Mouse (Mus musculus): Measurements from ENCODE around the gene Hcn2. TPM values are rescaled to one million over a fixed set of nuclear protein-coding genes. Genes with fewer than 3 reads are reported as not detected.
"Not testable (repeated sequence)": the region's sequence is repeated elsewhere in the genome, so short reads cannot be mapped to it uniquely, and the experiment has no call there.

The Hcn2 gene
- polyA plus RNA-seq, 1 experiment from 2014 or later: 0.20 TPM

GRCm38 (mm10) chr10:79755854-79756253, 39.4 kb downstream of the Hcn2 start:
- 74% methylated on average over 3 of the region's 3 CpGs for WGBS

GRCm38 (mm10) chr10:79756660-79757059, 40.2 kb downstream of the Hcn2 start:
- no peak overlapping the region for H3K4me2 ChIP-seq (replicated peaks; ENCODE audit: low read depth, low read length)
- no peak overlapping the region for H3K27ac ChIP-seq (ENCODE audit: low read depth, low read length)
- WGBS: 90% methylated on average over 24 of the region's 24 CpGs
- no peak for DNase-seq (ENCODE audit: low spot score)
- H3K9me3 ChIP-seq (ENCODE audit: control insufficient read depth, low read length): no peaks in the 10 kb centered on the region
- peaks cover 15% of the 10 kb centered on the region for H3K36me3 ChIP-seq (ENCODE audit: control insufficient read depth, insufficient read depth, low read length)
- H3K9ac ChIP-seq (ENCODE audit: low read depth, low read length): no peak overlapping the region
- H3K4me3 ChIP-seq (ENCODE audit: low read depth, low read length): no peak overlapping the region
- no peaks in the 10 kb centered on the region for H3K27me3 ChIP-seq (ENCODE audit: control insufficient read depth, insufficient read depth, low read length)
- ATAC-seq (ENCODE audit: low FRiP score): no peak
- 0 out of 2 replicates have a peak, but pooled peaks cover 2% of the 10 kb centered on the region for H3K4me1 ChIP-seq (replicated peaks; ENCODE audit: control insufficient read depth, insufficient read depth, low read length)

More at GRCm38 (mm10) chr10:79755854-79756253, 39.4 kb downstream of the Hcn2 start:
- peaks cover 9% of the 10 kb centered on the region for H3K36me3 ChIP-seq (ENCODE audit: control insufficient read depth, insufficient read depth, low read length)
- H3K9me3 ChIP-seq (ENCODE audit: control insufficient read depth, low read length): no peaks in the 10 kb centered on the region
- H3K27me3 ChIP-seq (ENCODE audit: control insufficient read depth, insufficient read depth, low read length): no peaks in the 10 kb centered on the region
- 0 out of 2 replicates have a peak, but pooled peaks cover 2% of the 10 kb centered on the region for H3K4me1 ChIP-seq (replicated peaks; ENCODE audit: control insufficient read depth, insufficient read depth, low read length)
- H3K9ac ChIP-seq (ENCODE audit: low read depth, low read length): no peak overlapping the region
- no peak overlapping the region for H3K27ac ChIP-seq (ENCODE audit: low read depth, low read length)
- H3K4me3 ChIP-seq (ENCODE audit: low read depth, low read length): no peak overlapping the region
- no peak for ATAC-seq (ENCODE audit: low FRiP score)
- no peak overlapping the region for H3K4me2 ChIP-seq (replicated peaks; ENCODE audit: low read depth, low read length)
- no peak for DNase-seq (ENCODE audit: low spot score)

GRCm38 (mm10) chr10:79759675-79760074, 43.2 kb downstream of the Hcn2 start:
- not testable (repeated sequence) for H3K9ac ChIP-seq (ENCODE audit: low read depth, low read length); H3K4me3 ChIP-seq (ENCODE audit: low read depth, low read length); DNase-seq (ENCODE audit: low spot score); H3K27me3 ChIP-seq (ENCODE audit: control insufficient read depth, insufficient read depth, low read length); H3K4me1 ChIP-seq (replicated peaks; ENCODE audit: control insufficient read depth, insufficient read depth, low read length); H3K27ac ChIP-seq (ENCODE audit: low read depth, low read length); H3K4me2 ChIP-seq (replicated peaks; ENCODE audit: low read depth, low read length); H3K9me3 ChIP-seq (ENCODE audit: control insufficient read depth, low read length); ATAC-seq (ENCODE audit: low FRiP score)
- 100% methylated on average over 1 of the region's 1 CpGs for WGBS
- peaks cover 15% of the 10 kb centered on the region for H3K36me3 ChIP-seq (ENCODE audit: control insufficient read depth, insufficient read depth, low read length)

GRCm38 (mm10) chr10:79760603-79761143, 44.2 kb downstream of the Hcn2 start:
- 96% methylated on average over 11 of the region's 11 CpGs for WGBS
- peaks cover 15% of the 10 kb centered on the region for H3K36me3 ChIP-seq (ENCODE audit: control insufficient read depth, insufficient read depth, low read length)

GRCm38 (mm10) chr10:79762875-79763274, 46.4 kb downstream of the Hcn2 start:
- Histone ChIP-seq H3K27ac (ENCODE audit: low read depth, low read length) (no peak overlapping the region), H3K4me2 (replicated peaks; ENCODE audit: low read depth, low read length) (no peak overlapping the region), H3K9ac (ENCODE audit: low read depth, low read length) (no peak overlapping the region), H3K27me3 (ENCODE audit: control insufficient read depth, insufficient read depth, low read length) (no peaks in the 10 kb centered on the region), H3K9me3 (ENCODE audit: control insufficient read depth, low read length) (no peaks in the 10 kb centered on the region), H3K4me3 (ENCODE audit: low read depth, low read length) (no peak overlapping the region), H3K36me3 (ENCODE audit: control insufficient read depth, insufficient read depth, low read length) (peaks cover 15% of the 10 kb centered on the region), H3K4me1 (replicated peaks; ENCODE audit: control insufficient read depth, insufficient read depth, low read length) (peaks cover 9% of the 10 kb centered on the region)
- ATAC-seq (ENCODE audit: low FRiP score) (no peak), DNase-seq (ENCODE audit: low spot score) (no peak)
- WGBS: 88% methylated on average over 3 of the region's 3 CpGs

More at GRCm38 (mm10) chr10:79760603-79761143, 44.2 kb downstream of the Hcn2 start:
- DNase-seq (ENCODE audit: low spot score): no peak
- H3K4me2 ChIP-seq (replicated peaks; ENCODE audit: low read depth, low read length): no peak overlapping the region
- peaks cover 5% of the 10 kb centered on the region for H3K4me1 ChIP-seq (replicated peaks; ENCODE audit: control insufficient read depth, insufficient read depth, low read length)
- no peaks in the 10 kb centered on the region for H3K27me3 ChIP-seq (ENCODE audit: control insufficient read depth, insufficient read depth, low read length)
- no peak for ATAC-seq (ENCODE audit: low FRiP score)
- H3K27ac ChIP-seq (ENCODE audit: low read depth, low read length): no peak overlapping the region
- no peaks in the 10 kb centered on the region for H3K9me3 ChIP-seq (ENCODE audit: control insufficient read depth, low read length)
- H3K4me3 ChIP-seq (ENCODE audit: low read depth, low read length): no peak overlapping the region
- no peak overlapping the region for H3K9ac ChIP-seq (ENCODE audit: low read depth, low read length)

GRCm38 (mm10) chr10:79764234-79764633, 47.8 kb downstream of the Hcn2 start:
- ATAC-seq (ENCODE audit: low FRiP score) (no peak), DNase-seq (ENCODE audit: low spot score) (no peak)
- H3K9me3 ChIP-seq (ENCODE audit: control insufficient read depth, low read length): no peaks in the 10 kb centered on the region
- no peaks in the 10 kb centered on the region for H3K27me3 ChIP-seq (ENCODE audit: control insufficient read depth, insufficient read depth, low read length)
- WGBS: 89% methylated on average over 7 of the region's 7 CpGs
- H3K36me3 ChIP-seq (ENCODE audit: control insufficient read depth, insufficient read depth, low read length): peaks cover 10% of the 10 kb centered on the region; the same call in 1 of the 2 replicates
- H3K27ac ChIP-seq (ENCODE audit: low read depth, low read length): no peak overlapping the region
- peaks cover 12% of the 10 kb centered on the region for H3K4me1 ChIP-seq (replicated peaks; ENCODE audit: control insufficient read depth, insufficient read depth, low read length)
- H3K9ac ChIP-seq (ENCODE audit: low read depth, low read length): no peak overlapping the region
- no peak overlapping the region for H3K4me2 ChIP-seq (replicated peaks; ENCODE audit: low read depth, low read length)
- no peak overlapping the region for H3K4me3 ChIP-seq (ENCODE audit: low read depth, low read length)

- DNase-seq (ENCODE audit: low spot score): no peak
- Histone ChIP-seq H3K4me3 (ENCODE audit: low read depth, low read length) (peak overlapping the region; percentile 91; the same call in 1 of the 2 replicates), H3K4me1 (replicated peaks; ENCODE audit: control insufficient read depth, insufficient read depth, low read length) (peaks cover 12% of the 10 kb centered on the region), H3K9me3 (ENCODE audit: control insufficient read depth, low read length) (no peaks in the 10 kb centered on the region), H3K9ac (ENCODE audit: low read depth, low read length) (peak overlapping the region; percentile 96; the same call in 1 of the 2 replicates), H3K4me2 (replicated peaks; ENCODE audit: low read depth, low read length) (peak overlapping the region; percentile 75), H3K27ac (ENCODE audit: low read depth, low read length) (no peak overlapping the region), H3K27me3 (ENCODE audit: control insufficient read depth, insufficient read depth, low read length) (no peaks in the 10 kb centered on the region), H3K36me3 (ENCODE audit: control insufficient read depth, insufficient read depth, low read length) (peaks cover 10% of the 10 kb centered on the region; the same call in 1 of the 2 replicates)
- ATAC-seq (ENCODE audit: low FRiP score): no peak
- WGBS: 60% methylated on average over 2 of the region's 2 CpGs
These were observed 48.9 kb downstream of the Hcn2 start for GRCm38 (mm10) chr10:79765228-79765745.

- peak overlapping the region; percentile 92 for H3K27ac ChIP-seq (ENCODE audit: low read depth, low read length)
- DNase-seq (ENCODE audit: low spot score) (peak; percentile 7), ATAC-seq (ENCODE audit: low FRiP score) (no peak; the same call in 1 of the 2 replicates)
- peak overlapping the region; percentile 96 for H3K9ac ChIP-seq (ENCODE audit: low read depth, low read length)
- H3K9me3 ChIP-seq (ENCODE audit: control insufficient read depth, low read length): no peaks in the 10 kb centered on the region
- 0 out of 2 replicates have a peak, but pooled peaks cover 4% of the 10 kb centered on the region for H3K36me3 ChIP-seq (ENCODE audit: control insufficient read depth, insufficient read depth, low read length)
- peak overlapping the region; percentile 91 for H3K4me3 ChIP-seq (ENCODE audit: low read depth, low read length)
- H3K27me3 ChIP-seq (ENCODE audit: control insufficient read depth, insufficient read depth, low read length): no peaks in the 10 kb centered on the region
- WGBS: 9% methylated on average over 16 of the region's 16 CpGs
- peaks cover 12% of the 10 kb centered on the region for H3K4me1 ChIP-seq (replicated peaks; ENCODE audit: control insufficient read depth, insufficient read depth, low read length)
- peak overlapping the region; percentile 75 for H3K4me2 ChIP-seq (replicated peaks; ENCODE audit: low read depth, low read length)
These were observed 49.6 kb downstream of the Hcn2 start for GRCm38 (mm10) chr10:79766001-79766507.

Measured in hindbrain, embryonic 11.5 days (tissue).